Mouse (Mus musculus): Measurements from ENCODE around the gene Wfdc8. TPM values are rescaled to one million over a fixed set of nuclear protein-coding genes. Genes with fewer than 3 reads are reported as not detected.

The Wfdc8 gene
- total RNA-seq, 4 experiments from 2014 or later, result not detected

DNA sequence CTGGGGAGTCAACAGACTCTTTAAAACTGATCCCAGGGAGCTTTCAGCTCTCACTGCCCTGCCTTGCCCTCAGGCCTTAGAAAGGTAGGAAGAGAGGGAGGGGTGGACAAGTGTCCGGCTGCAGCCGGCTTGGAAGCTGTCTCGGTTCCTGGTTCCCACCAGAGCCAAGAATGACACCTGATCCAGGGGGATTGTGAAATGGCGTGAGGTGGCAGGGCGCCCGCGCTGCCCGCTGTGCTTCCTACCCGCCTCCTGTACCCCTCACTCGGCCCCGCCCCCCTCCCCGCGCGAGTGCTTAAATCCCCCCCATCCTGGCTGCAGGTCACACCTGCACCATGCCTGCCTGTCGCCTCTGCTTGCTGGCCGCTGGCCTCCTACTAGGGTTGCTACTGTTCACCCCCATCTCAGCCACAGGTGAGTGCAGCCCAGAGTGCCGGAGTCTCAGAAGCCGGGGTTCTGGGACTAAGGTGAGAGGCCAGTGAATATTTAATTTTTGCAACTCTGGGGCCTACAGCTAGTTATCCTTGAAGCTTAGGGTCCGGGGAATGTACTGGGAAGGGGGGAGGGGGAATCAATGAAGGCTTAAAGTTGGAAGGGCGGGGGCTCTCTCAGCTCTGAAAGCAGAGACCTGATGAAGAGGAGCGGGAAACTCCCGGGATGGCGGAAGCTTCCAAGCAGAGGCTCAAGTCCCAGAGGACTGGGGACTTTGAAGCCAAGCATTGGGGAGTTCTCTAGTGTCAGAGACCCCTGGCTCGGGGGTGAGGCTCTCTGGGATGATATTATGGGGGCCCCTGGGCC, 50.8 kb downstream of the Wfdc8 start, which contains the start of gene Wfdc2:
TSS of gene Wfdc2 (plus strand) at position 23 of the 798 bp plus-strand sequence.
- DNase-seq (ENCODE audit: low spot score), result no peak

DNA sequence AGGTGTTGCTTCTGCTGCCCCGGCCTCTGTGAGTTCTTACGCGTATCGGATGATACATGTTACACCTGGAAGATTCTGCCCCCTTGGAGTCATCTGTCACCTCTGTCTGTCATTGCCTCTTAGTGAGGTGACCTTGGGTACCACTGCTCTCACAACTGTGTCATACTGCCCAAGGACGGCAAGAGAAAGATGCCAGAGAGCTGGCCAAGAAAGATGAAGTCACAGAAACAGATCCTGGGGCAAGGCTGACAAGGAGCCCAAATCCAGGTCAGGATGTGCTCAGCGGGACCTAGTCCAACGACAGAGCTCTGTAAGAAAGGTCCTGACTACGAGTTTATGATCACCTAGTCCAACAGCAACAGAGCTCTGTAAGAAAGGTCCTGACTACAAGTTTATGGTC, 53.3 kb downstream of the Wfdc8 start:
- no peak for DNase-seq (ENCODE audit: low spot score)

DNA sequence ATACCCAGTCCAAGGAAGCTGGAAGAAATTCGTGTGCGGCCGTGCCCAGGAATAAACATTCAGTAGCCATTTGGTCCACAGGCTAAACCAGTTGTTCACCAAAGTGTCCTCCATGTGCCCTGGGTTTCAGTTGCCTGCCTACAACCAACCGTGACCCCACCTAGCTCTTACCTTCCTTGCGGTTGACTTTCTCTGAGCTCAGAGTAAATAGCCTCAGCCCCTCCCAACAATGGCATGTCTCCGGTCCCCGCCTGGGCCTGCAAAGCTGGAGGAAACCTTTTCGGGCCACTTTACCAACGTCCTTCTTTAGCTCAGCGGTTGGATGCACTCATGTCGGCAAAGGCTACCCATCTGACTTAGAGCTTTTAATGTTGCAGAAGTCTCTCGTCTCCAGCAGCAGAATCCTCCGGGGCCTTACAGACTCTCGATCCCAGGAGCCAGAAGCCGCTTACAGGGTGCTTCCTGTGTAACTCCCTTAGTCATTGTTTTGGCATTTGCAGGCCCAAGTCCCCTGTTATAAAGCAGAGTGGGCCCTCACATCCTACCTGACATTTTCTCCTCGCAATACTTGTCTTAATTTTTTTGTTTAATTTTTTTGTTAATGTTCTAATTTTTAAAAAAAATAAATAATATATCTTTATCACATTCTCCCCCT, 54.3 kb downstream of the Wfdc8 start:
- no peak for DNase-seq (ENCODE audit: low spot score)

DNA sequence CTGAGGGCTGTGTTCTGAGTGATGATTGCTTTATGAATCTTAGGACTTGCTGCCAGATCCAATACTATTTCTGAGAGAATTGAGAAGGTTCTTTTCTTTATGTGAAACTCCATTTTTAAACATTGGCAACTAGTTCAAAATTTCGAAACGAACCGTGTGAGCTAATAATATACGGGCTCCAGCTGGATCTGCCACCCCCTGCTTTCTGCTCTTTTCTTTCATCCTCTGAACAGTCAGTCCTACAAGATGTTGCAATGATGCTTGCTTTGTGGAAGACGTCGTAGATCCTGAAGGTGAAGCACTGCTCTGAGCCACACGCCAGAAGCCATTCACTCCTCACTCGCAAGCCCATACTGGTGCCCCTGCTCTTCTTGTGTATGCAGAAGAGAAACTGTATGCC, 55.0 kb downstream of the Wfdc8 start:
- DNase-seq (ENCODE audit: low spot score), result no peak

GRCm38 (mm10) chr2:164551502-164551901, 61.9 kb downstream of the Wfdc8 start:
- DNase-seq (ENCODE audit: low spot score), result no peak

GRCm38 (mm10) chr2:164550895-164551269, 62.5 kb downstream of the Wfdc8 start:
- DNase-seq (ENCODE audit: low spot score), result no peak

DNA sequence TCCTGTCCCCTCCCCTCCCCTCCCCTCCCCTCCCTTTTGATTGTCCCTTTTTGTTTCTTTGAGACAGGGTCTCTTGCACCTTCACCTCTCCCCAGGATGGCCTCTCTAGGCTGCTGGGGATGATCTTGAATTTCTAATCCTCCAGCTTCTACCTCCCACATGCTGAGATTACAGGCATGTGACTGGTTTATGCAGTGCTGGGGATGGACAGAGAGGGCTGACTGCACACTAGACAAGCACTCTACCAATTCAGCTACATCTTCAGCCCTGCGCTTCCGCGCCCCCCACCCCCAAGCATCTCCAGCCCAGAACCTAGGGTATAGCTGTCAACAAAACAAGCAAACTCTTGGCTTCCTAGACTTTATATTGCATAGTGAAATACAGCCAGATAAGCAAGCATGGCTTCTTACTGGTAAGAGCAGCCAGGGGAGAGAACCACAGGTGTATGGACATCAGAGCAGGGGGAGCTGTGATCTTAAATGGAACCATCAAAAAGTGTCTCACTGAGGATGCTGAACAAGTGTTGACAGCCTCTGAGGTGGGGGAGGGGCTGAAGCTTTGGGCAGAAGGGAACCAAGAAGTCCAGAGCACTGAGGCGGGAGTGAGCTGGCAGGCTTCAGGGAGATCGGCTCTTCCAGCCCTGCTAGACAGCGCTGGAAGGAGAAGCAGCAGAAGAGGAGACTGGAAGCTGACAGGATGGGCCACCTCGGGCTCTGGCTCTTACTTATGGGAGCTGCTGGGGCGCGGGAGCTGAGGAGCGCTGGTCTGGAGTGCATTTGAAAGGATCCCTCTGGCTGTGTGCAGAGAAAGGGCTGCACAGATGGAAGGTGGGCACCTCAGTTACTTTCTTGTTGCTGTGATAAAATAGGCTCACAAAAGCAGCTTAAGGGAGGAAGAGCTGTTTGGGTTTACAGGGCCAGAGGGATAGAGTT, 63.2 kb downstream of the Wfdc8 start:
- DNase-seq (ENCODE audit: low spot score), result no peak

- DNase-seq (ENCODE audit: low spot score), result no peak
These were observed 64.1 kb downstream of the Wfdc8 start for GRCm38 (mm10) chr2:164549338-164549737.

Other genes with a start within 250 kb of the Wfdc8 start
- gene Slpi, start 224.5 kb downstream of the Wfdc8 start, total RNA-seq (2022), result 100 to 1,000 TPM in 1 of 4 experiments, 1 to 10 TPM in 3; 1.1 to 110 (median 2.3) TPM
- gene Rbpjl, start 210.5 kb downstream of the Wfdc8 start, total RNA-seq (2022), result not detected
- under 1 TPM; 0.25 to 0.50 (median 0.29) TPM for gene Matn4, start 208.5 kb downstream of the Wfdc8 start, total RNA-seq (2022)
- gene Sdc4, start 169.7 kb downstream of the Wfdc8 start, total RNA-seq (2022), result 10 to 100 TPM; 14.9 to 23.0 (median 20.7) TPM
- 10 to 100 TPM; 25.2 to 28.5 (median 25.8) TPM for gene Sys1, start 156.7 kb downstream of the Wfdc8 start, total RNA-seq (2022)
- gene Gm20458, start 152.7 kb downstream of the Wfdc8 start, total RNA-seq (2022), result 1 to 10 TPM; 3.6 to 6.7 (median 5.5) TPM
- not detected for gene Trp53tg5, start 139.9 kb downstream of the Wfdc8 start, total RNA-seq (2022)
- gene Dbndd2, start 127.5 kb downstream of the Wfdc8 start, total RNA-seq (2022), result 10 to 100 TPM; 11.3 to 15.0 (median 12.6) TPM
- 10 to 100 TPM; 32.0 to 34.8 (median 33.9) TPM for gene Pigt, start 116.1 kb downstream of the Wfdc8 start, total RNA-seq (2022)
- gene Wfdc2, start 51.2 kb downstream of the Wfdc8 start, total RNA-seq (2022), result 1 to 10 TPM in 3 of 4 experiments, under 1 TPM in 1; 0.73 to 3.1 (median 2.1) TPM
- not detected for gene Spint3, start 40.2 kb downstream of the Wfdc8 start, total RNA-seq (2022)
- gene Wfdc6a, start 28.2 kb downstream of the Wfdc8 start, total RNA-seq (2022), result under 1 TPM in 1 of 4 experiments, not detected in 3; 0.49 TPM
- not detected for gene Eppin, start 20.0 kb downstream of the Wfdc8 start, total RNA-seq (2022)
- gene Wfdc6b, start 104 bp downstream of the Wfdc8 start, total RNA-seq (2022), result not detected
- not detected for gene Wfdc16, start 25.2 kb upstream of the Wfdc8 start, total RNA-seq (2022)
- gene Wfdc10, start 42.4 kb upstream of the Wfdc8 start, total RNA-seq (2022), result not detected
- gene Wfdc9, start 43.0 kb upstream of the Wfdc8 start, total RNA-seq (2022), result not detected
- gene Wfdc11, start 60.5 kb upstream of the Wfdc8 start, total RNA-seq (2022), result not detected
- gene Wfdc13, start 71.5 kb upstream of the Wfdc8 start, total RNA-seq (2022), result under 1 TPM in 1 of 4 experiments, not detected in 3; 0.24 TPM
- not detected for gene Spint4, start 84.9 kb upstream of the Wfdc8 start, total RNA-seq (2022)
- gene Spint5, start 101.7 kb upstream of the Wfdc8 start, total RNA-seq (2022), result not detected
- under 1 TPM in 2 of 4 experiments, not detected in 2; 0.30 to 0.83 TPM for gene Wfdc3, start 132.3 kb upstream of the Wfdc8 start, total RNA-seq (2022)
- gene Dnttip1, start 132.4 kb upstream of the Wfdc8 start, total RNA-seq (2022), result 10 to 100 TPM; 20.4 to 28.2 (median 26.9) TPM
- gene Ube2c, start 156.3 kb upstream of the Wfdc8 start, total RNA-seq (2022), result 1 to 10 TPM in 2 of 4 experiments, under 1 TPM in 2; 0.47 to 2.7 (median 1.4) TPM
- gene Tnnc2, start 166.3 kb upstream of the Wfdc8 start, total RNA-seq (2022), result 1 to 10 TPM; 2.9 to 7.2 (median 3.1) TPM
- gene Snx21, start 172.2 kb upstream of the Wfdc8 start, total RNA-seq (2022), result 10 to 100 TPM; 23.1 to 24.9 (median 23.5) TPM
- 10 to 100 TPM; 12.3 to 13.3 (median 12.6) TPM for gene Acot8, start 191.3 kb upstream of the Wfdc8 start, total RNA-seq (2022)
- 1 to 10 TPM; 2.2 to 2.7 (median 2.5) TPM for gene Zswim3, start 191.5 kb upstream of the Wfdc8 start, total RNA-seq (2022)
- gene Zswim1, start 209.1 kb upstream of the Wfdc8 start, total RNA-seq (2022), result 1 to 10 TPM; 4.6 to 6.1 (median 5.1) TPM
- 1 to 10 TPM in 1 of 4 experiments, under 1 TPM in 2, not detected in 1; 0.66 to 1.2 (median 0.80) TPM for gene Spata25, start 214.9 kb upstream of the Wfdc8 start, total RNA-seq (2022)
- gene Ctsa, start 219.2 kb upstream of the Wfdc8 start, total RNA-seq (2022), result 100 to 1,000 TPM in 3 of 4 experiments, 10 to 100 TPM in 1; 94.7 to 106 (median 103) TPM
- 10 to 100 TPM; 53.8 to 59.3 (median 58.1) TPM for gene Neurl2, start 219.8 kb upstream of the Wfdc8 start, total RNA-seq (2022)
- 10 to 100 TPM; 32.8 to 40.4 (median 35.7) TPM for gene Pltp, start 244.1 kb upstream of the Wfdc8 start, total RNA-seq (2022)

Measured in heart, adult 8-10 months (tissue).